Mouse (Mus musculus): ENCODE results near the gene Sh2b3. TPM values are rescaled to one million over a fixed set of nuclear protein-coding genes. Genes with fewer than 3 reads are reported as not detected.
"Not testable (repeated sequence)": the region's sequence is repeated elsewhere in the genome, so short reads cannot be mapped to it uniquely, and the experiment has no call there.

Gene Sh2b3
- polyA plus RNA-seq, 1 experiment from 2014 or later = 22.9 TPM

- H3K36me3 ChIP-seq (ENCODE audit: control insufficient read depth, insufficient read depth, low read length) = peaks cover 14% of the 10 kb centered on the region
- H3K9ac ChIP-seq (ENCODE audit: low read depth, low read length) = peak overlapping the region; percentile 91
- H3K27me3 ChIP-seq (ENCODE audit: control insufficient read depth, insufficient read depth, low read length) = peaks cover 5% of the 10 kb centered on the region; the same call in 1 of the 2 replicates
- peak overlapping the region; percentile 91 for H3K4me3 ChIP-seq (ENCODE audit: low read length)
- H3K4me1 ChIP-seq (ENCODE audit: control insufficient read depth, insufficient read depth, low read length) = peaks cover 14% of the 10 kb centered on the region; the same call in 1 of the 2 replicates
- H3K27ac ChIP-seq (ENCODE audit: low read depth, low read length) = peak overlapping the region; percentile 83
- ATAC-seq (ENCODE audit: low FRiP score, low TSS enrichment) = peak; percentile 17
- peak overlapping the region; percentile 85 for H3K4me2 ChIP-seq (replicated peaks; ENCODE audit: low read depth, low read length)
- H3K9me3 ChIP-seq (ENCODE audit: control insufficient read depth, low read length) = no peaks in the 10 kb centered on the region
- 1% methylated on average over 17 of the region's 17 CpGs for WGBS
Observed at GRCm38 (mm10) chr5:121848035-121848519, 10.6 kb upstream of the Sh2b3 start.

- not testable (repeated sequence) for H3K27me3 ChIP-seq (ENCODE audit: control insufficient read depth, insufficient read depth, low read length)
- WGBS = 91% methylated on average over 3 of the region's 3 CpGs
- H3K4me1 ChIP-seq (ENCODE audit: control insufficient read depth, insufficient read depth, low read length) = peaks cover 19% of the 10 kb centered on the region; the same call in 1 of the 2 replicates
Observed at GRCm38 (mm10) chr5:121847269-121847668, 9.8 kb upstream of the Sh2b3 start.

GRCm38 (mm10) chr5:121846322-121846721, 8.9 kb upstream of the Sh2b3 start:
- 76% methylated on average over 11 of the region's 11 CpGs for WGBS
- peaks cover 5% of the 10 kb centered on the region; the same call in 1 of the 2 replicates for H3K27me3 ChIP-seq (ENCODE audit: control insufficient read depth, insufficient read depth, low read length)
- no peaks in the 10 kb centered on the region; the same call in 1 of the 2 replicates for H3K36me3 ChIP-seq (ENCODE audit: control insufficient read depth, insufficient read depth, low read length)
- no peaks in the 10 kb centered on the region for H3K9me3 ChIP-seq (ENCODE audit: control insufficient read depth, low read length)
- no peak overlapping the region for H3K4me2 ChIP-seq (replicated peaks; ENCODE audit: low read depth, low read length)
- no peak for ATAC-seq (ENCODE audit: low FRiP score, low TSS enrichment)
- H3K27ac ChIP-seq (ENCODE audit: low read depth, low read length) = no peak overlapping the region
- peaks cover 19% of the 10 kb centered on the region; the same call in 1 of the 2 replicates for H3K4me1 ChIP-seq (ENCODE audit: control insufficient read depth, insufficient read depth, low read length)
- H3K4me3 ChIP-seq (ENCODE audit: low read length) = no peak overlapping the region
- H3K9ac ChIP-seq (ENCODE audit: low read depth, low read length) = no peak overlapping the region

More at GRCm38 (mm10) chr5:121847269-121847668, 9.8 kb upstream of the Sh2b3 start:
- H3K4me2 ChIP-seq (replicated peaks; ENCODE audit: low read depth, low read length); H3K4me3 ChIP-seq (ENCODE audit: low read length); H3K27ac ChIP-seq (ENCODE audit: low read depth, low read length); H3K9ac ChIP-seq (ENCODE audit: low read depth, low read length); ATAC-seq (ENCODE audit: low FRiP score, low TSS enrichment); H3K36me3 ChIP-seq (ENCODE audit: control insufficient read depth, insufficient read depth, low read length); H3K9me3 ChIP-seq (ENCODE audit: control insufficient read depth, low read length): not testable (repeated sequence)

DNA sequence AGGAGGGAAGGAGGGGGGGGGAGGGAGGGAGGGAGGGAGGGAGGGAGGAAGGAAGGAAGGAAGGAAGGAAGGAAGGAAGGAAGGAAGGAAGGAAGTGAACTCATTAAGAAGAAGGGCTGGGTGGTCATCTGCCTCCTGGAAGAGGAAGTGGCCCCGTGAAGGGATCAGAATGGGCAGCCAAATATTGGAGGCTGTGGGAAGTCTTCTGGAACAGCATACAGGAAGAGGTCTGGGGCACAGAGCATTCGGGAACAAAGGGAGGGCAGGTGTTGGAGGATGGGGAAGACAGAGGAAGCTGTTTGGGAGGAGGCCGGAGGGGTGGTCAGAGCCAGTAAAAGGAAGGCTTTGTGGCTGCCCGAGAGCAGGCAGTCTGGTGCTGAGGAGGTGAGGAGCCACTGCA, 7.9 kb upstream of the Sh2b3 start:
- H3K27ac ChIP-seq (ENCODE audit: low read depth, low read length) = no peak overlapping the region
- ATAC-seq (ENCODE audit: low FRiP score, low TSS enrichment) = no peak
- no peak overlapping the region for H3K4me2 ChIP-seq (replicated peaks; ENCODE audit: low read depth, low read length)
- no peaks in the 10 kb centered on the region for H3K9me3 ChIP-seq (ENCODE audit: control insufficient read depth, low read length)
- H3K4me1 ChIP-seq (ENCODE audit: control insufficient read depth, insufficient read depth, low read length) = peaks cover 15% of the 10 kb centered on the region; the same call in 1 of the 2 replicates
- peaks cover 5% of the 10 kb centered on the region; the same call in 1 of the 2 replicates for H3K27me3 ChIP-seq (ENCODE audit: control insufficient read depth, insufficient read depth, low read length)
- H3K36me3 ChIP-seq (ENCODE audit: control insufficient read depth, insufficient read depth, low read length) = no peaks in the 10 kb centered on the region
- no peak overlapping the region for H3K4me3 ChIP-seq (ENCODE audit: low read length)
- H3K9ac ChIP-seq (ENCODE audit: low read depth, low read length) = no peak overlapping the region
- WGBS = 25% methylated on average over 4 of the region's 4 CpGs

GRCm38 (mm10) chr5:121843138-121843905, 5.9 kb upstream of the Sh2b3 start:
- peaks cover 5% of the 10 kb centered on the region; the same call in 1 of the 2 replicates for H3K27me3 ChIP-seq (ENCODE audit: control insufficient read depth, insufficient read depth, low read length)
- H3K36me3 ChIP-seq (ENCODE audit: control insufficient read depth, insufficient read depth, low read length) = no peaks in the 10 kb centered on the region
- 9% methylated on average over 17 of the region's 17 CpGs for WGBS
- H3K27ac ChIP-seq (ENCODE audit: low read depth, low read length) = no peak overlapping the region
- H3K9ac ChIP-seq (ENCODE audit: low read depth, low read length) = 0 out of 2 replicates have a peak overlapping the region, but pooled peaks have one; percentile 62
- no peaks in the 10 kb centered on the region for H3K9me3 ChIP-seq (ENCODE audit: control insufficient read depth, low read length)
- H3K4me1 ChIP-seq (ENCODE audit: control insufficient read depth, insufficient read depth, low read length) = peaks cover 16% of the 10 kb centered on the region; the same call in 1 of the 2 replicates
- H3K4me2 ChIP-seq (replicated peaks; ENCODE audit: low read depth, low read length) = peak overlapping the region; percentile 83
- ATAC-seq (ENCODE audit: low FRiP score, low TSS enrichment) = no peak
- H3K4me3 ChIP-seq (ENCODE audit: low read length) = peak overlapping the region; percentile 41

- H3K36me3 ChIP-seq (ENCODE audit: control insufficient read depth, insufficient read depth, low read length) = no peaks in the 10 kb centered on the region
- peak overlapping the region; percentile 62 for H3K9ac ChIP-seq (ENCODE audit: low read depth, low read length)
- H3K27ac ChIP-seq (ENCODE audit: low read depth, low read length) = no peak overlapping the region; the same call in 1 of the 2 replicates
- no peaks in the 10 kb centered on the region for H3K9me3 ChIP-seq (ENCODE audit: control insufficient read depth, low read length)
- H3K4me3 ChIP-seq (ENCODE audit: low read length) = peak overlapping the region; percentile 41
- peaks cover 20% of the 10 kb centered on the region; the same call in 1 of the 2 replicates for H3K4me1 ChIP-seq (ENCODE audit: control insufficient read depth, insufficient read depth, low read length)
- H3K4me2 ChIP-seq (replicated peaks; ENCODE audit: low read depth, low read length) = peak overlapping the region; percentile 83
- peaks cover 5% of the 10 kb centered on the region; the same call in 1 of the 2 replicates for H3K27me3 ChIP-seq (ENCODE audit: control insufficient read depth, insufficient read depth, low read length)
- ATAC-seq (ENCODE audit: low FRiP score, low TSS enrichment) = peak; percentile 48; the same call in 1 of the 2 replicates
- WGBS = under 1% methylated on average over 33 of the region's 33 CpGs
Observed at GRCm38 (mm10) chr5:121842665-121843118, 5.2 kb upstream of the Sh2b3 start.

DNA sequence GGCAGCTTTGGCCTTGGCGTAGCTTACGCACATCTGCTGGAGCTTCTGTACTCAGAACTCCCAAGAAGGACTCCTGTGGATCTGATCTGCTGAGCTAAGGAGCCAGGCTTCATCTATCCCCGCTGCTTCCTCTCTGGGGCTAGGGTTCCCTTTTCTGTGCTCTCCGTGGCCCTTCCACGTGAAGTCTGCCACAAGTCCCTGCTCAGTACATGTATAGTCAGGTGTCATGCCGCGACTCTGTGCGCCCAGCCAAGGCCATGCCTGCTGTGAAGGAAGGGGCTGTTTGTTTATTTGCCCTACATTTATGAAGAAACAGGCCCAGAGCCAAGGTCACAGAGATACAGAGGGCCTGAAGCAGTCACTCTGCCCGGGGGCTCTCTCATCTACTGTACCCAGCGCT, 4.5 kb upstream of the Sh2b3 start:
- Histone ChIP-seq H3K4me2 (replicated peaks; ENCODE audit: low read depth, low read length) (no peak overlapping the region), H3K36me3 (ENCODE audit: control insufficient read depth, insufficient read depth, low read length) (no peaks in the 10 kb centered on the region), H3K4me1 (ENCODE audit: control insufficient read depth, insufficient read depth, low read length) (peaks cover 24% of the 10 kb centered on the region; the same call in 1 of the 2 replicates), H3K27me3 (ENCODE audit: control insufficient read depth, insufficient read depth, low read length) (peaks cover 5% of the 10 kb centered on the region; the same call in 1 of the 2 replicates), H3K4me3 (ENCODE audit: low read length) (no peak overlapping the region), H3K9me3 (ENCODE audit: control insufficient read depth, low read length) (no peaks in the 10 kb centered on the region), H3K9ac (ENCODE audit: low read depth, low read length) (no peak overlapping the region), H3K27ac (ENCODE audit: low read depth, low read length) (no peak overlapping the region)
- ATAC-seq (ENCODE audit: low FRiP score, low TSS enrichment) = no peak
- 52% methylated on average over 10 of the region's 10 CpGs for WGBS

GRCm38 (mm10) chr5:121841516-121841915, 4.1 kb upstream of the Sh2b3 start:
- Histone ChIP-seq H3K4me2 (replicated peaks; ENCODE audit: low read depth, low read length) (no peak overlapping the region), H3K27ac (ENCODE audit: low read depth, low read length) (no peak overlapping the region), H3K9me3 (ENCODE audit: control insufficient read depth, low read length) (no peaks in the 10 kb centered on the region), H3K4me1 (ENCODE audit: control insufficient read depth, insufficient read depth, low read length) (peaks cover 24% of the 10 kb centered on the region; the same call in 1 of the 2 replicates), H3K36me3 (ENCODE audit: control insufficient read depth, insufficient read depth, low read length) (no peaks in the 10 kb centered on the region), H3K27me3 (ENCODE audit: control insufficient read depth, insufficient read depth, low read length) (peaks cover 5% of the 10 kb centered on the region; the same call in 1 of the 2 replicates), H3K4me3 (ENCODE audit: low read length) (no peak overlapping the region), H3K9ac (ENCODE audit: low read depth, low read length) (no peak overlapping the region)
- no peak for ATAC-seq (ENCODE audit: low FRiP score, low TSS enrichment)
- 91% methylated on average over 9 of the region's 9 CpGs for WGBS

GRCm38 (mm10) chr5:121839128-121839473, 1.7 kb upstream of the Sh2b3 start:
- H3K4me3 ChIP-seq (ENCODE audit: low read length) = peak overlapping the region; percentile 79
- H3K4me1 ChIP-seq (ENCODE audit: control insufficient read depth, insufficient read depth, low read length) = peaks cover 38% of the 10 kb centered on the region
- peaks cover 5% of the 10 kb centered on the region; the same call in 1 of the 2 replicates for H3K27me3 ChIP-seq (ENCODE audit: control insufficient read depth, insufficient read depth, low read length)
- peak overlapping the region; percentile 92 for H3K4me2 ChIP-seq (replicated peaks; ENCODE audit: low read depth, low read length)
- no peak for ATAC-seq (ENCODE audit: low FRiP score, low TSS enrichment)
- H3K36me3 ChIP-seq (ENCODE audit: control insufficient read depth, insufficient read depth, low read length) = no peaks in the 10 kb centered on the region
- no peaks in the 10 kb centered on the region for H3K9me3 ChIP-seq (ENCODE audit: control insufficient read depth, low read length)
- H3K27ac ChIP-seq (ENCODE audit: low read depth, low read length) = peak overlapping the region; percentile 43; the same call in 1 of the 2 replicates
- peak overlapping the region; percentile 58; the same call in 1 of the 2 replicates for H3K9ac ChIP-seq (ENCODE audit: low read depth, low read length)
- WGBS = 22% methylated on average over 6 of the region's 7 CpGs

All from kidney, embryonic 14.5 days (tissue).